Mouse (Mus musculus) limb, embryonic 14.5 days (tissue): ENCODE data around the gene Txndc16. TPM values are rescaled to one million over a fixed set of nuclear protein-coding genes. Genes with fewer than 3 reads are reported as not detected.

Experiments
- ATAC-seq: fragments of 200-750 bp; cut with Nextera tagmentation; 2 replicates; pipeline ENCODE4 v1.8.0; 2017; ENCODE audit warnings: low read depth, moderate number of reproducible peaks, moderate TSS enrichment; ENCODE audit not compliant: low FRiP score
- DNase-seq: peaks from one replicate; pipeline ENCODE4 v3.0.0-alpha.2; 2015; ENCODE audit warnings: low spot score
- H3K27ac ChIP-seq: fragments of 300-500 bp; sonication (generic); replicated peaks from 2 replicates; pipeline ENCODE4 v1.5.1; 2014; ENCODE audit warnings: low read depth, mild to moderate bottlenecking, low read length, moderate library complexity, mixed read lengths
- H3K27me3 ChIP-seq: fragments of 300-500 bp; sonication (generic); 2 replicates; pipeline ENCODE4 v1.6.1; 2014; ENCODE audit warnings: low read length, mixed read lengths; ENCODE audit not compliant: control insufficient read depth, insufficient read depth
- H3K36me3 ChIP-seq: fragments of 300-500 bp; sonication (generic); 2 replicates; pipeline ENCODE4 v1.6.1; 2014; ENCODE audit warnings: mild to moderate bottlenecking, low read length, moderate library complexity, mixed read lengths; ENCODE audit not compliant: control insufficient read depth, insufficient read depth
- H3K4me1 ChIP-seq: fragments of 300-500 bp; sonication (generic); 2 replicates; pipeline ENCODE4 v1.6.1; 2014; ENCODE audit warnings: antibody characterized with exemption, low read length, mixed read lengths; ENCODE audit not compliant: control insufficient read depth, insufficient read depth
- H3K4me2 ChIP-seq: fragments of 300-500 bp; sonication (generic); replicated peaks from 2 replicates; pipeline ENCODE4 v1.6.1; 2014; ENCODE audit warnings: low read depth, mild to moderate bottlenecking, low read length, moderate library complexity; ENCODE audit not compliant: severe bottlenecking
- H3K4me3 ChIP-seq: fragments of 300-500 bp; sonication (generic); replicated peaks from 2 replicates; pipeline ENCODE4 v1.5.1; 2014; ENCODE audit warnings: low read length
- H3K9ac ChIP-seq: fragments of 300-500 bp; sonication (generic); 2 replicates; pipeline ENCODE4 v1.6.1; 2014; ENCODE audit warnings: mild to moderate bottlenecking, low read depth, low read length, moderate library complexity; ENCODE audit not compliant: severe bottlenecking
- H3K9me3 ChIP-seq: fragments of 300-500 bp; sonication (generic); 2 replicates; pipeline ENCODE4 v1.6.1; 2016; ENCODE audit warnings: low read length; ENCODE audit not compliant: control insufficient read depth
- POLR2A ChIP-seq: fragments of 200-500 bp; IDR thresholded peaks from 2 replicates; pipeline ENCODE4 v1.8.0; 2012; ENCODE audit warnings: inconsistent platforms, mild to moderate bottlenecking, moderate library complexity, borderline replicate concordance; ENCODE audit not compliant: insufficient read depth, insufficient read length; ENCODE audit errors: extremely low read depth
- WGBS: fragments of 180-500 bp; shearing (Covaris S2); extraction: QIAGEN DNeasy Blood & Tissue Kit; methylation state at CpG from one replicate; pipeline ENCODE4 v1.1.7; 2014; 5-methylcytosine and 5-hydroxymethylcytosine counted together
- polyA plus RNA-seq, 2 experiments: library from polyadenylated mRNA; depleted of rRNA in 1 of 2; stranded (reverse) in 1 of 2; unstranded in 1 of 2; fragments of >200 nt; fragmentation: Nextera tagmentation in 1 of 2; extraction: Ambion mirVana in 1 of 2; gene quantifications; 2 replicates each; pipeline versions ENCODE4 v1.2.1 to v1.2.3; 2012 to 2014

Txndc16 gene
- polyA plus RNA-seq, 2 experiments: 11.7 to 14.4 TPM

DNA sequence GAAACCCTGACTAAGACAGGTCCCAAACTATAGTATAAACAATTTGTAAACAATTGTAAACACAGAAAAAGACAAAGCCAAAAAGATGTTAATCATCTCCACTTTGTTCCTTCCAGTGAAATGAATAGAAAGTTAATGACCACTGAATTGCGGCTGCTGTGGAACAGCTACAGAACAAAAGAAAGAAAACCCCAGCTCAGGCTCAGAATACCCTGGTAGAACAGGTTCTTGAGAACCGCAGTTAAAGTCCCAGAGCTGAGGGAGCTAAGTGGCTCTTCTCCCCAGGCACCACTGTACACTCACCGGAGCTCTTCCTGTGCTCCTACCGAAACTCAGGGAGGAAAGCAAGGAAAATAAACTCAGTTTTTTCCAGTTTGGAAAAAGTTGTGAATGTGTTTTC, 9.4 kb downstream of the Txndc16 start:
- TF ChIP-seq POLR2A: no peak
- Histone ChIP-seq H3K4me2 (no peak overlapping the region), H3K4me3 (no peak overlapping the region), H3K27ac (no peak overlapping the region), H3K9me3 (no peaks in the 10 kb centered on the region), H3K9ac (no peak overlapping the region), H3K27me3 (no peaks in the 10 kb centered on the region), H3K4me1 (no peaks in the 10 kb centered on the region), H3K36me3 (peaks cover 2% of the 10 kb centered on the region; the same call in 1 of the 2 replicates)
- DNase-seq (no peak), ATAC-seq (no peak)
- 67% methylated on average over 4 of the region's 4 CpGs for WGBS

DNA sequence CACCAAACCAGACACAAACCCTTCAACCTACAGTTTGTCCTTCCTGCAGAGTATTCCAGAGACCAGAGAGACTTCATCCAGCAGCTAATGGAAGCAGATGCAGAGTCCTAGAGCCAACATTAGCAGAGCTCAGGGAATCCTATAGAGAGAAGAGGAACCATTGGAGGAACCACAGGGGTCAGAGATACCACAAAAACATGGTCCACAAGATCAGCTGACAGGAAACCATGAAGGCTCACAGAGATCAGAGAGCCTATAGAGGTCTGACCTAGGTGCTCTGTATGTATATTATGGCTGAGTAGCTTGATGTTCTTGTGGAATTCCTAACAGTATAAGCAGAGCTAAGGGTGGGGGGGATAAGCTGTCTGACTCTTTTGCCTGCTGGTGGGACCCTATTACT, 19.5 kb downstream of the Txndc16 start:
- no peak for TF ChIP-seq POLR2A
- H3K9me3 ChIP-seq: no peaks in the 10 kb centered on the region
- H3K9ac ChIP-seq: no peak overlapping the region
- H3K27me3 ChIP-seq: no peaks in the 10 kb centered on the region
- peaks cover 7% of the 10 kb centered on the region; the same call in 1 of the 2 replicates for H3K36me3 ChIP-seq
- no peak overlapping the region for H3K27ac ChIP-seq
- H3K4me2 ChIP-seq: no peak overlapping the region
- no peaks in the 10 kb centered on the region for H3K4me1 ChIP-seq
- ATAC-seq: no peak
- H3K4me3 ChIP-seq: no peak overlapping the region
- DNase-seq: no peak

DNA sequence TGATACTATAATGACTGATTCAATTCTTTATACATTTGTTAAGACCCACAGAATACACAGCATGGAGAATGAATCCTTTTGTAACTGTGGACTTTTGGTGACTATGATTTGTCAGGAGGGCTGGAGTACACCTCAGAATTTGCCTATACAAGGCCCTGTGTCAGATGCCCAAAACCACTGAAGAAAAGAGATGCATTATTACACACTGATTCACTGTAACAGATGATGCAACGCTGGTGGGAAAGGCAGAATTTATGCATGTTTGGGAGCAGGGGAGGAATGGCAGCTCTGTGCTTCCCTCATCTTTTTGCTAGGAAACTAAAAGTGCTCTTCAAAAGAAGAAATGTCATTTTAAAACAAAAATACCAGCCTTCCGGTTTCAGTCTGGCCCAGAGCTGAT, 29.1 kb downstream of the Txndc16 start:
- Histone ChIP-seq H3K4me3 (no peak overlapping the region), H3K27ac (no peak overlapping the region), H3K9ac (no peak overlapping the region), H3K27me3 (no peaks in the 10 kb centered on the region), H3K9me3 (0 out of 2 replicates have a peak, but pooled peaks cover 5% of the 10 kb centered on the region), H3K4me2 (no peak overlapping the region), H3K36me3 (no peaks in the 10 kb centered on the region), H3K4me1 (no peaks in the 10 kb centered on the region)
- DNase-seq: no peak
- TF ChIP-seq POLR2A: no peak
- WGBS: 90% methylated on average over 2 of the region's 2 CpGs
- ATAC-seq: no peak

DNA sequence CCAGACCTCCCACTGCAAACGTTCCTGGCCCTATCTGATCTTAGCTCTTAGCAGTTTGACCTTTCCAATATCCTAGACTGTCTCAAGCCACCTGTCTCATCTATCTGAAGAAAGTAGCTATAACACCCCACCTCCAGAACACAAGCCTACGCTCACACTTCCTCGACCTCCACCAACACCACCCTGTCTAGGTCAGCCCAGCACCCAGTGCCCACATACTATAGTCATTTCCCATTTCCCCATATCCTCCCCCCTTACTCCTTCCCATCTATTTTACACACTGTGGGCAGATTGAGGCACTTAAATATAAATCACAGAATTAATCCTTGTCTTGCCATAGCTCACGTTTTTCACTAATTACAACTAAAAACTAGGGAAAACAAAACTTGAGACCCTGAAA, 38.5 kb downstream of the Txndc16 start:
- H3K9ac ChIP-seq: no peak overlapping the region
- no peaks in the 10 kb centered on the region for H3K27me3 ChIP-seq
- DNase-seq (no peak), ATAC-seq (no peak)
- H3K36me3 ChIP-seq: no peaks in the 10 kb centered on the region
- no peak for TF ChIP-seq POLR2A
- no peaks in the 10 kb centered on the region for H3K9me3 ChIP-seq
- WGBS: 73% methylated on average over 4 of the region's 4 CpGs
- H3K27ac ChIP-seq: no peak overlapping the region
- H3K4me2 ChIP-seq: no peak overlapping the region
- no peak overlapping the region for H3K4me3 ChIP-seq
- no peaks in the 10 kb centered on the region for H3K4me1 ChIP-seq

DNA sequence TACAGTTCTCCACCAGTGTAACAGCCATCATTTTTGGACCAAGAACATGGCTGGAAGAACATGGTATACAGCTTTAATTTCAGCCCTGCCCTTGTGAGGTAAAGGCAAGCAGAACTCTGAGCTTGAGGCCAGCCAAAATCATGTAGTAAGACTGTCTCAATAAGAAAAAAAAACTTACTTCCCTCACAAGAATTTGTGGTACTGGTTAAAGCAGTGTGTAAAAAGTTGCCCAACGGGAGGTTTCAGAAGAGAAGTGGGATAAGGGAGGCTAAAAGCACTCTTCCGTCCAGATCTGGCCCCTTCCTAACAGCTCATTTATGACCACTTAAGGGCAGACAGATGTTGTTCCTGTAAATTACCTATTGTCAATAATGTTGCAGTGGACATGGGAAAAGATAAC, 40.5 kb downstream of the Txndc16 start:
- Histone ChIP-seq H3K27ac (no peak overlapping the region), H3K27me3 (no peaks in the 10 kb centered on the region), H3K4me3 (no peak overlapping the region), H3K9me3 (no peaks in the 10 kb centered on the region), H3K4me2 (no peak overlapping the region), H3K9ac (no peak overlapping the region), H3K4me1 (no peaks in the 10 kb centered on the region), H3K36me3 (no peaks in the 10 kb centered on the region)
- TF ChIP-seq POLR2A: no peak
- 36% methylated on average over 2 of the region's 2 CpGs for WGBS
- DNase-seq: no peak
- no peak for ATAC-seq

DNA sequence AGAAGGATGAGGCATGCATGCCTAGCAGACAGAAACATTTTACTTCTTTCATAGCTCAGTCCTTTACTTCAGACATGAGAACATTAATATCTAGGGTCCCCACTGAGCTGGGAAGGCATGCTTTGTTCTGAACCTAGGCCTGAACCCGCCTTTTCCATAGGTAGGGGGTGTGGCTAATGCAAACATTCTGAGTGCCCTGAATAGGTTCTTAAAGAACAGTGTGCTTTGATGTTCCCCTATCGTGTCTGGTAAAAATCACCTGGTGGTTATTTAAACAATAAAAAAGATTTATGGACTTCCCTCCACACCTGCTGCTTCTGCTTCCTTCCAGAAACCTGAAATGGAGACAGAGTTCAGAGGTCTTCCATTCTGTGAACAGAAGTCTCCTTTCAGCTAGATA, 40.9 kb downstream of the Txndc16 start:
- Histone ChIP-seq H3K9ac (no peak overlapping the region), H3K27ac (no peak overlapping the region), H3K4me1 (no peaks in the 10 kb centered on the region), H3K36me3 (no peaks in the 10 kb centered on the region), H3K4me2 (no peak overlapping the region), H3K27me3 (no peaks in the 10 kb centered on the region), H3K4me3 (no peak overlapping the region), H3K9me3 (no peaks in the 10 kb centered on the region)
- no peak for TF ChIP-seq POLR2A
- DNase-seq (no peak), ATAC-seq (no peak)
- 31% methylated on average over 2 of the region's 2 CpGs for WGBS
